Comparison of ENCODE assay signal across 9 mouse cellular contexts in the genomic region with DNA sequence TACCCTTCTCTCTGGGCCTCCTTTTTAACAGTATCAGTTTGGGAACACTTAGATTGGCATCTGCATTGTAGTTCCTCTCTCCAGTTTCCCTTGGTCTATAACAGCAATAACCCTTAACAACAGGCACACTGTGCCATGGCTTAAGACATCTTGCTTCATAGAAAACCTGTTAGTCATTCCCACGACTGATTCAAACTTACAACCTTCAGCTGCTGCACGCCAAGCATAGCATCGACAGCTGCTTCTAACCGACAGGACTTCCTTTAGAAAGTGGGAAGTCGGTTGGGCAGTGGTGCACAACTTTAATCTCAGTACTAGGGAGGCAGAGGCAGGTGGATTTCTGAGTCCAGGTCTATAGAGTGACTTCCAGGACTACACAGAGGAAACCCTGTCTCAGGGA. TPM values are rescaled to one million over a fixed set of nuclear protein-coding genes. Genes with fewer than 3 reads are reported as not detected.
DNase-seq lines count a peak whose midpoint lies in the region; ATAC-seq and TF ChIP-seq lines count a peak whose summit lies in the region.
"Had no signal": no experiment of that assay in that cellular context is flagged by ENCODE, and none has a peak within 500 bp of the region (broad histone marks: within the 10 kb centered on the region; RNA-seq: fewer than 3 reads in every experiment).

No protein-coding gene starts in this region.

- no peak overlapping the region for H3K4me3 ChIP-seq in heart, adult 2 months
- no peak overlapping the region for H3K4me3 ChIP-seq in lung, postnatal 0 days (ENCODE audit: low read depth, low read length)
- no peak overlapping the region for H3K4me3 ChIP-seq in embryonic facial prominence, embryonic 14.5 days (ENCODE audit: low read depth, low read length)
- peak overlapping the region; percentile 2; the same call in 1 of the 2 replicates for H3K4me3 ChIP-seq in macrophage (ENCODE audit: inconsistent target)

- TF ChIP-seq CTCF in heart, adult 2 months (IDR thresholded peaks at IDR 0.05): no peak
- no peak for TF ChIP-seq CTCF in lung, postnatal 0 days (IDR thresholded peaks at IDR 0.05)

- WGBS in heart, adult 2 months: 23% methylated on average over 5 of the region's 5 CpGs
- 39% methylated on average over 5 of the region's 5 CpGs for WGBS in lung, postnatal 0 days
- 48% methylated on average over 5 of the region's 5 CpGs for WGBS in embryonic facial prominence, embryonic 14.5 days
- 3% methylated on average over 5 of the region's 5 CpGs for whole genome bisulfite sequencing in macrophage (ENCODE audit: missing documents)

- no peak for TF ChIP-seq EP300 in heart, adult 2 months (IDR thresholded peaks at IDR 0.05; ENCODE audit: insufficient read depth, low read depth, low read length)
- no peak for TF ChIP-seq EP300 in lung, postnatal 0 days (IDR thresholded peaks at IDR 0.05)

- H3K9me3 ChIP-seq in lung, postnatal 0 days (ENCODE audit: low read length): no peaks in the 10 kb centered on the region
- no peaks in the 10 kb centered on the region for H3K9me3 ChIP-seq in embryonic facial prominence, embryonic 14.5 days (ENCODE audit: control insufficient read depth, low read length)
- H3K9me3 ChIP-seq: hindbrain, embryonic 12.5 days had no signal

- no peak for DNase-seq in heart, adult 2 months
- DNase-seq in heart, adult 18-20 months: no peak
- DNase-seq in lung, postnatal 0 days (ENCODE audit: low spot score): no peak
- no peak for DNase-seq in lung, postnatal 4 days
- DNase-seq in embryonic facial prominence, embryonic 14.5 days (ENCODE audit: low spot score): no peak
- no peak for DNase-seq in frontal cortex, postnatal 25 days (ENCODE audit: low spot score in 2 of 2)
- DNase-seq in cerebellum, adult 11-12 months: no peak

- 0 out of 2 replicates have a peak overlapping the region, but pooled peaks have one; percentile 29 for H3K4me2 ChIP-seq in lung, postnatal 0 days (replicated peaks; ENCODE audit: low read depth, low read length)
- peak overlapping the region; percentile 44; the same call in 1 of the 2 replicates for H3K4me2 ChIP-seq in embryonic facial prominence, embryonic 14.5 days (ENCODE audit: low read depth, low read length)

- ATAC-seq in lung, postnatal 0 days: no peak
- ATAC-seq in embryonic facial prominence, embryonic 14.5 days (ENCODE audit: low read depth): no peak

- peaks cover 7% of the 10 kb centered on the region for H3K4me1 ChIP-seq in heart, adult 2 months (ENCODE audit: control insufficient read depth, insufficient read depth, low read length)
- H3K4me1 ChIP-seq in lung, postnatal 0 days (ENCODE audit: insufficient read depth, low read depth, low read length): peaks cover 13% of the 10 kb centered on the region
- H3K4me1 ChIP-seq in embryonic facial prominence, embryonic 14.5 days (ENCODE audit: control insufficient read depth, insufficient read depth, low read length): peaks cover 10% of the 10 kb centered on the region

- H3K27me3 ChIP-seq in heart, adult 2 months (ENCODE audit: control insufficient read depth, insufficient read depth, low read length): no peaks in the 10 kb centered on the region
- no peaks in the 10 kb centered on the region for H3K27me3 ChIP-seq in lung, postnatal 0 days (replicated peaks; ENCODE audit: insufficient read depth, low read length)
- no peaks in the 10 kb centered on the region for H3K27me3 ChIP-seq in embryonic facial prominence, embryonic 14.5 days (replicated peaks; ENCODE audit: control insufficient read depth, insufficient read depth, low read length)
- H3K27me3 ChIP-seq: hindbrain, embryonic 12.5 days had no signal

- TF ChIP-seq POLR2A in heart, adult 2 months (IDR thresholded peaks at IDR 0.05; ENCODE audit: insufficient read depth, low read depth, low read length): no peak

- H3K27ac ChIP-seq in heart, adult 2 months: 0 out of 2 replicates have a peak overlapping the region, but pooled peaks have one; percentile 24
- no peak overlapping the region for H3K27ac ChIP-seq in lung, postnatal 0 days (ENCODE audit: low read length)
- H3K27ac ChIP-seq in embryonic facial prominence, embryonic 14.5 days (replicated peaks; ENCODE audit: low read depth, low read length): no peak overlapping the region
- no peak overlapping the region for H3K27ac ChIP-seq in macrophage
- H3K27ac ChIP-seq: hindbrain, embryonic 12.5 days had no signal

- H3K36me3 ChIP-seq in heart, adult 2 months (ENCODE audit: control insufficient read depth, insufficient read depth, low read length): no peaks in the 10 kb centered on the region
- no peaks in the 10 kb centered on the region for H3K36me3 ChIP-seq in lung, postnatal 0 days (ENCODE audit: insufficient read depth, low read length)
- no peaks in the 10 kb centered on the region; the same call in 1 of the 2 replicates for H3K36me3 ChIP-seq in embryonic facial prominence, embryonic 14.5 days (ENCODE audit: control insufficient read depth, insufficient read depth, low read length)
- no peaks in the 10 kb centered on the region for H3K36me3 ChIP-seq in macrophage (ENCODE audit: inconsistent target)
- H3K36me3 ChIP-seq: hindbrain, embryonic 12.5 days had no signal

- no peak overlapping the region for H3K9ac ChIP-seq in heart, adult 2 months (ENCODE audit: low read depth, low read length)
- H3K9ac ChIP-seq in lung, postnatal 0 days (replicated peaks; ENCODE audit: low read depth): no peak overlapping the region
- 0 out of 2 replicates have a peak overlapping the region, but pooled peaks have one; percentile 46 for H3K9ac ChIP-seq in embryonic facial prominence, embryonic 14.5 days (ENCODE audit: low read depth, low read length)
- H3K9ac ChIP-seq: hindbrain, embryonic 12.5 days had no signal

- intact Hi-C loops in heart, adult 2 months (cut with DNase I): loop anchor here (1.0 to 10.0 kb wide), 4 partner anchors 24 to 366 kb away; partner anchors contain the start of genes Cdca5, Gm28374, Pola2 and Tmem262

- H3K79me2 ChIP-seq in heart, adult 2 months (replicated peaks; ENCODE audit: control insufficient read depth, insufficient read depth, low read length): no peaks in the 10 kb centered on the region; the same call in 1 of the 2 replicates
- no peaks in the 10 kb centered on the region for H3K79me2 ChIP-seq in macrophage (ENCODE audit: inconsistent target)

RNA-seq across cellular contexts. Expression of gene Men1, which starts 3.6 kb away (rescaled TPM):
- 10 to 100 TPM; 13.9 to 14.0 TPM for total RNA-seq in heart, adult 2 months (2021)
- polyA plus RNA-seq in heart, adult 2 months (2012; rRNA removed): 19.4 and 19.6 TPM in 2 replicates
- 10 to 100 TPM; 13.3 to 14.0 TPM for total RNA-seq in heart, adult 18-20 months (2021)
- polyA plus RNA-seq in lung, postnatal 0 days (2015; fragmentation: Nextera tagmentation; extraction: Ambion mirVana): 42.1 and 42.7 TPM in 2 replicates
- 54.2 and 61.5 TPM in 2 replicates for polyA plus RNA-seq in embryonic facial prominence, embryonic 14.5 days (2014; fragmentation: Nextera tagmentation; extraction: Ambion mirVana)
- total RNA-seq in macrophage (2018; cell fraction: chromatin; rRNA removed): 10 to 100 TPM in 19 of 26 experiments, 1 to 10 TPM in 7; 5.0 to 40.8 (median 13.3) TPM
- 10 to 100 TPM in 24 of 26 experiments, 1 to 10 TPM in 2; 9.1 to 21.5 (median 17.3) TPM for total RNA-seq in macrophage (2018; cell fraction: cytosol; rRNA removed)
- 10 to 100 TPM in 23 of 26 experiments, 1 to 10 TPM in 3; 6.5 to 62.9 (median 14.9) TPM for total RNA-seq in macrophage (2018; cell fraction: nucleus; rRNA removed)
- 16.4 to 22.0 TPM (median 21.4 TPM) in 3 replicates for polyA plus RNA-seq in macrophage (2018)

RNA-seq across cellular contexts. Expression of gene Map4k2, which starts 9.8 kb away (rescaled TPM):
- total RNA-seq in heart, adult 2 months (2021): 10 to 100 TPM; 36.1 to 38.4 TPM
- polyA plus RNA-seq in heart, adult 2 months (2012; rRNA removed): 88.9 and 107 TPM in 2 replicates
- 10 to 100 TPM; 30.7 to 43.0 TPM for total RNA-seq in heart, adult 18-20 months (2021)
- polyA plus RNA-seq in lung, postnatal 0 days (2015; fragmentation: Nextera tagmentation; extraction: Ambion mirVana): 22.5 and 25.0 TPM in 2 replicates
- 9.8 and 9.9 TPM in 2 replicates for polyA plus RNA-seq in embryonic facial prominence, embryonic 14.5 days (2014; fragmentation: Nextera tagmentation; extraction: Ambion mirVana)
- total RNA-seq in macrophage (2018; cell fraction: chromatin; rRNA removed): 100 to 1,000 TPM in 7 of 26 experiments, 10 to 100 TPM in 19; 36.0 to 138 (median 82.2) TPM
- total RNA-seq in macrophage (2018; cell fraction: cytosol; rRNA removed): 10 to 100 TPM in 3 of 26 experiments, 1 to 10 TPM in 23; 5.7 to 12.4 (median 8.4) TPM
- 10 to 100 TPM; 16.9 to 81.8 (median 38.2) TPM for total RNA-seq in macrophage (2018; cell fraction: nucleus; rRNA removed)
- 6.8 to 15.8 TPM (median 8.5 TPM) in 3 replicates for polyA plus RNA-seq in macrophage (2018)

RNA-seq across cellular contexts. Expression of gene Cdc42bpg, which starts 24.9 kb away (rescaled TPM):
- 10 to 100 TPM; 11.7 to 13.9 TPM for total RNA-seq in heart, adult 2 months (2021)
- 7.0 and 7.7 TPM in 2 replicates for polyA plus RNA-seq in heart, adult 2 months (2012; rRNA removed)
- 10 to 100 TPM; 13.8 TPM for total RNA-seq in heart, adult 18-20 months (2021)
- polyA plus RNA-seq in lung, postnatal 0 days (2015; fragmentation: Nextera tagmentation; extraction: Ambion mirVana): 2.8 and 3.2 TPM in 2 replicates
- 1.5 and 1.6 TPM in 2 replicates for polyA plus RNA-seq in embryonic facial prominence, embryonic 14.5 days (2014; fragmentation: Nextera tagmentation; extraction: Ambion mirVana)
- total RNA-seq in macrophage (2018; cell fraction: chromatin; rRNA removed): 10 to 100 TPM in 23 of 26 experiments, 1 to 10 TPM in 3; 7.2 to 46.1 (median 15.0) TPM
- total RNA-seq in macrophage (2018; cell fraction: cytosol; rRNA removed): 1 to 10 TPM; 2.1 to 4.4 (median 3.3) TPM
- total RNA-seq in macrophage (2018; cell fraction: nucleus; rRNA removed): 10 to 100 TPM in 8 of 26 experiments, 1 to 10 TPM in 18; 5.7 to 31.4 (median 9.1) TPM
- polyA plus RNA-seq in macrophage (2018): 1.3 to 3.5 TPM (median 2.8 TPM) in 3 replicates

RNA-seq across cellular contexts. Expression of gene Sf1, which starts 32.3 kb away (rescaled TPM):
- total RNA-seq in heart, adult 2 months (2021): 100 to 1,000 TPM in 1 of 2 experiments, 10 to 100 TPM in 1; 93.0 to 103 TPM
- polyA plus RNA-seq in heart, adult 2 months (2012; rRNA removed): 51.7 and 58.5 TPM in 2 replicates
- total RNA-seq in heart, adult 18-20 months (2021): 10 to 100 TPM; 66.5 to 94.7 TPM
- 48.1 and 49.5 TPM in 2 replicates for polyA plus RNA-seq in lung, postnatal 0 days (2015; fragmentation: Nextera tagmentation; extraction: Ambion mirVana)
- 135 and 140 TPM in 2 replicates for polyA plus RNA-seq in embryonic facial prominence, embryonic 14.5 days (2014; fragmentation: Nextera tagmentation; extraction: Ambion mirVana)
- total RNA-seq in macrophage (2018; cell fraction: chromatin; rRNA removed): 100 to 1,000 TPM; 332 to 732 (median 556) TPM
- total RNA-seq in macrophage (2018; cell fraction: cytosol; rRNA removed): 100 to 1,000 TPM in 16 of 26 experiments, 10 to 100 TPM in 10; 75.0 to 160 (median 109) TPM
- total RNA-seq in macrophage (2018; cell fraction: nucleus; rRNA removed): 100 to 1,000 TPM; 189 to 372 (median 269) TPM
- polyA plus RNA-seq in macrophage (2018): 95.2 to 156 TPM (median 120 TPM) in 3 replicates

RNA-seq across cellular contexts. Expression of gene Pygm, which starts 53.0 kb away (rescaled TPM):
- 1,000 to 10,000 TPM; 1,101 to 1,298 TPM for total RNA-seq in heart, adult 2 months (2021)
- polyA plus RNA-seq in heart, adult 2 months (2012; rRNA removed): 1,120 and 1,632 TPM in 2 replicates
- 1,000 to 10,000 TPM; 1,224 to 1,269 TPM for total RNA-seq in heart, adult 18-20 months (2021)
- 20.5 and 32.1 TPM in 2 replicates for polyA plus RNA-seq in lung, postnatal 0 days (2015; fragmentation: Nextera tagmentation; extraction: Ambion mirVana)
- polyA plus RNA-seq in embryonic facial prominence, embryonic 14.5 days (2014; fragmentation: Nextera tagmentation; extraction: Ambion mirVana): 49.5 and 84.3 TPM in 2 replicates
- total RNA-seq in macrophage (2018; cell fraction: chromatin; rRNA removed): 10 to 100 TPM in 23 of 26 experiments, 1 to 10 TPM in 3; 4.1 to 60.1 (median 22.4) TPM
- total RNA-seq in macrophage (2018; cell fraction: cytosol; rRNA removed): 1 to 10 TPM in 3 of 26 experiments, under 1 TPM in 23; 0.06 to 1.9 (median 0.37) TPM
- 10 to 100 TPM in 15 of 26 experiments, 1 to 10 TPM in 11; 1.5 to 26.8 (median 11.0) TPM for total RNA-seq in macrophage (2018; cell fraction: nucleus; rRNA removed)
- 0.21 to 0.59 TPM (median 0.39 TPM) in 3 replicates for polyA plus RNA-seq in macrophage (2018)
